Mouse (Mus musculus): Measurements from ENCODE around the gene Cdk7. TPM values are rescaled to one million over a fixed set of nuclear protein-coding genes. Genes with fewer than 3 reads are reported as not detected.

The Cdk7 gene
- 10 to 100 TPM in 1 of 2 experiments, 1 to 10 TPM in 1; 3.5 to 20.1 TPM for polyA plus RNA-seq (2012; fragmentation: generic; extraction: Trizol)

DNA sequence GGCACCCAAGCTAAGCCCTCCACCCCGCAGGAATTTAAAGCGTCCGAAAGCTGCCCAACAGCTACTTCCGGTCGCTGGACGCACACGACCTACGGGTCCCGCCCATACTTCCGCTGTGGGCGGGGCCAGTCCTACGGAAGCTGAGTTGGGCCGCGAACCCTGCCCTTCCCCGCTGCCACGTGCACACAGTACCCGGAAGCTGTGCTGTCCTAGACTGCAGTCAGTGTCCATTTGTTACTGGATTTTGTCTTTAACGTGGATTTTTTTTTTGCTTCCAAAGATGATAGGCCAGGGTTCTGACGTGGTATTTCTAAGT, at the start of gene Cdk7:
Gene Cdk7 (minus strand): TSS at position 79 of the 316 bp plus-strand sequence.

DNA sequence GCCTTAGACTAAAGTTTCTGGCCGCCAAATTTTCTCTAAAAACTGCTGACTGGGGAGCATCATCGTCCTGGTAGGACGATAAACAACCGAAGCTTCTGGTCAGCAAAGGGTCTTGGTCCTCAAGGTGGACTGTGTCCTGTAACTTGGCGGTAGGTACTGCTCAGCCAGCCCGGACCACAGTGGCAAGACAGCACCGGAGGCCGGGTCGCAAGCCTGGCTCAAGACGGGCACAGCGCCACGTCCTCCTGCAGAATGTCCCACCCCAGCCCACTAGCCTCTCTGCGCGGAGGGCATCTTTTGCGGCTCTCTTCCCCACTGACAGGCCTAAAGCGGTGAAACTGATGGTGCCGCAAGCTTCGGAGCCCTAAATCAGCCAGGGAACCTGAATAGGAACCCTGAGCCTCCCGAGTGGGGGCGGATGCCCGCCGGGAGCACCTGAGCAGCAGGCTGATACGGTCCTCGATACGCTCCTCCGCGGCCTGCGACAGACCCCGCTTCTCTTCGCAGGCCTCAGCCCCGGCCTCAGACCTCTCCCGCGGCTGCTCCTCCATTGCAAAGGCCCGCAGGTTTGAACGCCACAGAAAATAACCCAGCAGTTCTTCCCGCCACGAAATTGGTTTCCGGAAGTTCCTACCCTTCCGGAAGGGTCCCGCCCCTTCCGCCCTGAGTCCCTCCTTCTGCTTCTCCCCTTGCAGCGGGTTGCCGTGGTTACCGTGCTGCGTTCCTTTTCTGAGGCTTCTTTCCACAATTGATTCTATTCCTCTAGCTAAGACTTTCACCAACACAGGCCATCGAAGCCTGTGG, 44.7 kb upstream of the Cdk7 start, which contains the start of gene Cenph:
Gene Cenph (minus strand): TSS at position 648 of the 804 bp plus-strand sequence.

DNA sequence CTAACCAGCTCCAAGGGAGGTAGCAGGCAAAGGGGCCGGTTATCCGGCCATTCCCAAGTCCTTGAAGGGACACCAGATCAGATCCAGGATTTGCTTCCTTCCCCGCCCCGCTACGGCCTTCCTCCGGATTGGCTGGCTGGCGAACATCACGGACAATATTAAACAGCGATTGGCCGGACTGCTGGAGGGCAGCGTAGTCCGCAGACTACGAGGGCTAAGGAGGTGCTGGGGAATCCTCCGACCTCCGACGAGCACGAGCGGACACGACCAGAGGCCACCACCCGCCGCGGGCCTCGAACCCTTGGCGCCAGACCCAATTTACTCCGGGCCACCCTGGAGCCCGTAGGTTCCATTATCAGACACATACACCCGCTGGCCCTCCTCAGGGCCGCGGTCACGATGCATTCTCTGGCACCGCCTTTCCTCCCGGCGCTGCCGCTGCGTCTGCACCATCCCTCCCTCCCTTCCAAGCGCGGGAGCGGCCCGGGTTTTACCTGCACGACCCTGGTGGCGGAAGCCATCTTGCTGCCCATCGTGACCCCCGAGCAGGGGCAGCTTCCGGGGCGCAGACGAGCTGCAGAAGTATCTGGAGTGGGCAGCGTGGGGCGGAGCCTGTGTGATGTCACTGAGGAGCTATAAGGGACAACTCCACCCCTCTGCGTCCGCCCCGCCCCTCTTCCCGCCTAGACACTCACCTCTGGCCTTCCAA, 13.5 kb upstream of the Cdk7 start, which contains the start of gene Mrps36:
Gene Mrps36 (minus strand): TSS at position 624 of the 709 bp plus-strand sequence.

DNA sequence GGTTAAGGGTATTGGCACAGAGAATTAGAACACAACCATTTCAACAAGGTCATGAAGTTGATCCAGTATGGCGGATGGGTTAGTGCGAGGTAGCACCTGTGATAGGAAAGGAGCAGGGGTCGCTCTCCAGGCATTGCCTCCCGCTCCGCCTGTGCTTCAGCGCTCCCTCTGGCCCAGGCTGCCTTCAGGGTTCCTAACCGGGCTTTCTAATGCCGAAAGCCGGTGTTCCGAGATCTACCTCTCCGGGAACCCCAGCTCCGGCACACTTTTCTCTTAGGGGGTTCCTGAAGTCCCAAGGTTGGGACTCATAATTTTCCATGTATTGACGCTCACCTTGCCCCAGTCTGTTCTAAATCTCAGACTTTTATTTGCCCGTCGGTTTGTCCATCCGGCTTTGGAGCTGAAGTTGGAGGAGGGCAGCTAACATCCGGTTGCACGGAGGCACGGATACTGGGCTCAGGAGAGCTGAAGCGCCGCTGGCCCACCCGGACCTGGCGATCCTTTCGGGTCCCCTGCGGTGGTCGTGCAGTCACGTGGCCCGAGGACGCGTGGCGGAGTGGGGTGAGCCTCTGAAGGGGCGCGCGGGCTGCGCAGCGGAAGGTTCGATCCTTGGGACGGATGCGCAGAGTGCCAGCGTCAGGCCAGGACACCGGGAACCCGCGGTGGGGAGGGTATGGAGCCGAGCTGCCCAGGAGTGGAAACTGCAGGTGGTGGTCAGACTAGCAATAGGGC, 61.3 kb downstream of the Cdk7 start, which contains the start of gene Ccdc125:
Gene Ccdc125 (plus strand): TSS at position 427 of the 732 bp plus-strand sequence.

Other genes with a start within 250 kb of the Cdk7 start
- gene Gtf2h2, start 238.4 kb downstream of the Cdk7 start, polyA plus RNA-seq (2012; fragmentation: generic; extraction: Trizol): 10 to 100 TPM in 1 of 2 experiments, 1 to 10 TPM in 1; 1.3 to 12.3 TPM
- not detected for gene Ocln, start 178.2 kb downstream of the Cdk7 start, polyA plus RNA-seq (2012; fragmentation: generic; extraction: Trizol)
- gene Marveld2, start 114.0 kb downstream of the Cdk7 start, polyA plus RNA-seq (2012; fragmentation: generic; extraction: Trizol): under 1 TPM in 1 of 2 experiments, not detected in 1; 0.05 TPM
- gene Ak6, start 80.0 kb downstream of the Cdk7 start, polyA plus RNA-seq (2012; fragmentation: generic; extraction: Trizol): 10 to 100 TPM; 21.5 to 75.0 TPM
- gene Rad17, start 79.9 kb downstream of the Cdk7 start, polyA plus RNA-seq (2012; fragmentation: generic; extraction: Trizol): 1 to 10 TPM in 1 of 2 experiments, under 1 TPM in 1; 0.62 to 3.4 TPM
- 1 to 10 TPM in 1 of 2 experiments, under 1 TPM in 1; 0.95 to 6.8 TPM for gene Taf9, start 79.4 kb downstream of the Cdk7 start, polyA plus RNA-seq (2012; fragmentation: generic; extraction: Trizol)
- under 1 TPM; 0.02 to 0.12 TPM for gene Ccdc125, start 61.2 kb downstream of the Cdk7 start, polyA plus RNA-seq (2012; fragmentation: generic; extraction: Trizol)
- 100 to 1,000 TPM; 112 to 125 TPM for gene Mrps36, start 13.7 kb upstream of the Cdk7 start, polyA plus RNA-seq (2012; fragmentation: generic; extraction: Trizol)
- gene Cenph, start 45.0 kb upstream of the Cdk7 start, polyA plus RNA-seq (2012; fragmentation: generic; extraction: Trizol): 10 to 100 TPM in 1 of 2 experiments, 1 to 10 TPM in 1; 7.1 to 12.2 TPM
- gene Ccnb1, start 55.6 kb upstream of the Cdk7 start, polyA plus RNA-seq (2012; fragmentation: generic; extraction: Trizol): 10 to 100 TPM; 22.2 to 86.0 TPM
- 10 to 100 TPM in 1 of 2 experiments, 1 to 10 TPM in 1; 3.2 to 19.2 TPM for gene Slc30a5, start 102.5 kb upstream of the Cdk7 start, polyA plus RNA-seq (2012; fragmentation: generic; extraction: Trizol)

Data from C3H10T1/2 (cell line).